Mouse (Mus musculus) ES-Bruce4 (cell line): ENCODE data around the gene Ncoa4. TPM values are rescaled to one million over a fixed set of nuclear protein-coding genes. Genes with fewer than 3 reads are reported as not detected.
"Not testable (repeated sequence)": the region's sequence is repeated elsewhere in the genome, so short reads cannot be mapped to it uniquely, and the experiment has no call there.

Experiments used
- H3K27ac ChIP-seq: 2 replicates; pipeline ENCODE4 v1.5.1; 2012; ENCODE audit warnings: low read length, inconsistent platforms; ENCODE audit not compliant: insufficient read depth
- H3K27me3 ChIP-seq: 2 replicates; pipeline ENCODE4 v1.6.1; 2012; ENCODE audit warnings: mild to moderate bottlenecking, low read length, inconsistent platforms; ENCODE audit not compliant: control insufficient read depth, poor library complexity, insufficient read depth, severe bottlenecking
- H3K36me3 ChIP-seq: 2 replicates; pipeline ENCODE4 v1.6.1; 2012; ENCODE audit warnings: inconsistent platforms, mild to moderate bottlenecking, low read length, moderate library complexity; ENCODE audit not compliant: control insufficient read depth, poor library complexity, insufficient read depth, severe bottlenecking
- H3K4me1 ChIP-seq: one replicate; pipeline ENCODE4 v1.8.1; 2011; ENCODE audit warnings: low read length; ENCODE audit not compliant: control insufficient read depth, insufficient read depth
- H3K4me3 ChIP-seq: 2 replicates; pipeline ENCODE4 v1.5.1; 2011; ENCODE audit warnings: low read depth, mild to moderate bottlenecking, low read length
- H3K9ac ChIP-seq: 2 replicates; pipeline ENCODE4 v1.6.1; 2012; ENCODE audit warnings: low read depth, mild to moderate bottlenecking, inconsistent platforms; ENCODE audit not compliant: poor library complexity, severe bottlenecking
- H3K9me3 ChIP-seq: replicated peaks from 2 replicates; pipeline ENCODE4 v1.6.1; 2012; ENCODE audit warnings: mild to moderate bottlenecking, low read length, inconsistent platforms; ENCODE audit not compliant: control insufficient read depth, poor library complexity, insufficient read depth, severe bottlenecking
- CTCF ChIP-seq: IDR thresholded peaks from one replicate; pipeline ENCODE4 v1.8.1; 2011; ENCODE audit warnings: low read depth, low read length
- EP300 ChIP-seq: IDR thresholded peaks from 2 replicates; pipeline ENCODE4 v1.6.1; 2011; ENCODE audit warnings: low read depth, low read length; ENCODE audit not compliant: insufficient read depth
- POLR2A ChIP-seq: IDR thresholded peaks from one replicate; pipeline ENCODE4 v1.8.1; 2011; ENCODE audit warnings: low read length; ENCODE audit not compliant: insufficient read depth
- polyA plus RNA-seq: library from polyadenylated mRNA; stranded (reverse); fragments of >200 nt; gene quantifications from 2 replicates; pipeline ENCODE4 v1.2.4, GENCODE M21; 2011; ENCODE audit warnings: low read depth; ENCODE audit not compliant: missing spikeins, insufficient read depth, insufficient read length

The Ncoa4 gene
- polyA plus RNA-seq = 119 and 125 TPM in 2 replicates

- H3K4me1 ChIP-seq = no peaks in the 10 kb centered on the region
- peak within 1 kb of the TSS; percentile 78 for H3K27ac ChIP-seq
- peak within 1 kb of the TSS; percentile 64 for H3K9ac ChIP-seq
- no peaks in the 10 kb centered on the region for H3K36me3 ChIP-seq
- no peak for TF ChIP-seq CTCF
- TF ChIP-seq EP300 = no peak
- peak; percentile 62 for TF ChIP-seq POLR2A
- no peaks in the 10 kb centered on the region for H3K9me3 ChIP-seq
- no peaks in the 10 kb centered on the region for H3K27me3 ChIP-seq
- peak within 1 kb of the TSS; percentile 98 for H3K4me3 ChIP-seq
Measured at GRCm38 (mm10) chr14:32159690-32160246, at the start of gene Ncoa4. Ncoa4 (plus strand) TSS chr14:32159865.

GRCm38 (mm10) chr14:32112124-32112523 lies 47.5 kb upstream of the Ncoa4 start:
- not testable (repeated sequence) for H3K4me3 ChIP-seq, H3K27ac ChIP-seq, H3K27me3 ChIP-seq, H3K36me3 ChIP-seq, H3K9ac ChIP-seq, H3K4me1 ChIP-seq, H3K9me3 ChIP-seq

GRCm38 (mm10) chr14:32120940-32121919 lies 38.4 kb upstream of the Ncoa4 start:
- Histone ChIP-seq H3K9ac (no peak overlapping the region), H3K36me3 (no peaks in the 10 kb centered on the region), H3K27me3 (no peaks in the 10 kb centered on the region), H3K4me3 (no peak overlapping the region), H3K4me1 (peaks cover 2% of the 10 kb centered on the region), H3K9me3 (no peaks in the 10 kb centered on the region), H3K27ac (no peak overlapping the region)
- TF ChIP-seq EP300 (no peak), CTCF (no peak), POLR2A (no peak)

GRCm38 (mm10) chr14:32121920-32122315 lies 37.7 kb upstream of the Ncoa4 start:
- TF ChIP-seq EP300 (0 out of 2 replicates have a peak, but pooled peaks have one; percentile 18), POLR2A (no peak), CTCF (peak; percentile 78)
- Histone ChIP-seq H3K27me3 (no peaks in the 10 kb centered on the region), H3K27ac (no peak overlapping the region), H3K9me3 (no peaks in the 10 kb centered on the region), H3K9ac (no peak overlapping the region), H3K36me3 (no peaks in the 10 kb centered on the region), H3K4me3 (no peak overlapping the region), H3K4me1 (peaks cover 2% of the 10 kb centered on the region)

GRCm38 (mm10) chr14:32124261-32124660 lies 35.4 kb upstream of the Ncoa4 start:
- no peaks in the 10 kb centered on the region for H3K36me3 ChIP-seq
- H3K4me1 ChIP-seq = peaks cover 2% of the 10 kb centered on the region
- H3K4me3 ChIP-seq = no peak overlapping the region
- TF ChIP-seq EP300 = peak; percentile 96
- TF ChIP-seq POLR2A = no peak
- TF ChIP-seq CTCF = no peak
- no peak overlapping the region for H3K9ac ChIP-seq
- H3K9me3 ChIP-seq = no peaks in the 10 kb centered on the region
- peak overlapping the region; percentile 97 for H3K27ac ChIP-seq
- no peaks in the 10 kb centered on the region for H3K27me3 ChIP-seq

GRCm38 (mm10) chr14:32125256-32125655 lies 34.4 kb upstream of the Ncoa4 start:
- not testable (repeated sequence) for H3K4me3 ChIP-seq, H3K36me3 ChIP-seq, H3K27me3 ChIP-seq, H3K4me1 ChIP-seq, H3K9ac ChIP-seq, H3K9me3 ChIP-seq
- peak overlapping the region; percentile 97 for H3K27ac ChIP-seq
- TF ChIP-seq EP300 = 0 out of 2 replicates have a peak, but pooled peaks have one; percentile 10
